9 mouse cellular contexts compared by ENCODE assay signal in the genomic region with DNA sequence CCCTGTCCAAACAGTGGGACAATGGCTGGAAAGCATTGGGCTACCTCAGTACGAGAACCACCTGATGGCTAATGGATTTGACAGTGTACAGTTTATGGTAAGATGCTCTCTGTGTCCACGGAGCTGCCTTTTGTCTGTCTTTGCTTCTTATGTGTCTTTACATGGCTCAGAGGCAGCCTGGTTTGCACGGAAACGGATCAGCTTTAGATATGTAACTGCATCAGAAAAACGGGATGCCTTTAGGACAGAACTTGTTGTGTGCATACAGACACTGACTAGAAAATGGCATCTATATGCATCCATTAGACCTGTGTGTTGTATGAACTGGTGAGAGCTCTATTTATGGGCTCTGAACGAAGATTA.
DNase-seq lines count a peak whose midpoint lies in the region; ATAC-seq and TF ChIP-seq lines count a peak whose summit lies in the region.
"Had no signal": no experiment of that assay in that cellular context is flagged by ENCODE, and none has a peak within 500 bp of the region (broad histone marks: within the 10 kb centered on the region; RNA-seq: fewer than 3 reads in every experiment).

No protein-coding gene starts in this region.

- 0 out of 2 replicates have a peak overlapping the region, but pooled peaks have one; percentile 37 for H3K9ac ChIP-seq in heart, embryonic 13.5 days
- peak overlapping the region; percentile 66 for H3K9ac ChIP-seq in hindbrain, embryonic 16.5 days (ENCODE audit: low read depth, low read length)

- WGBS in heart, embryonic 13.5 days, result 63% methylated on average over 6 of the region's 6 CpGs
- WGBS in hindbrain, embryonic 16.5 days, result 23% methylated on average over 6 of the region's 6 CpGs
- 9% methylated on average over 6 of the region's 6 CpGs for WGBS in olfactory bulb, adult 2 months

- no peak for DNase-seq in heart, postnatal 25 days (ENCODE audit: low spot score)
- DNase-seq in retina, postnatal 7 days (ENCODE audit: low read depth, low spot score), result peak; percentile 6
- DNase-seq in retina, embryonic 14.5 days (ENCODE audit: low spot score), result no peak
- DNase-seq in T-cell, adult 2 months (ENCODE audit: low spot score), result no peak
- DNase-seq in lung, postnatal 10 days, result no peak
- DNase-seq: thymus, postnatal 14 days had no signal

- H3K27me3 ChIP-seq in heart, embryonic 13.5 days (replicated peaks), result peaks cover 6% of the 10 kb centered on the region; the same call in 1 of the 2 replicates
- no peaks in the 10 kb centered on the region for H3K27me3 ChIP-seq in hindbrain, embryonic 16.5 days (replicated peaks; ENCODE audit: control insufficient read depth, insufficient read depth, low read length)

- H3K9me3 ChIP-seq in heart, embryonic 13.5 days, result no peaks in the 10 kb centered on the region
- no peaks in the 10 kb centered on the region for H3K9me3 ChIP-seq in hindbrain, embryonic 16.5 days (ENCODE audit: control insufficient read depth, low read length)

- no peak overlapping the region for H3K27ac ChIP-seq in heart, embryonic 13.5 days (replicated peaks)
- H3K27ac ChIP-seq in hindbrain, embryonic 16.5 days (ENCODE audit: low read depth, low read length), result peak overlapping the region; percentile 80
- H3K27ac ChIP-seq in olfactory bulb, adult 2 months (ENCODE audit: insufficient read depth, low read depth, low read length), result peak overlapping the region; percentile 85

- intact Hi-C loops in heart, postnatal 25 days (cut with DNase I), result no loop called here

- ATAC-seq in heart, embryonic 13.5 days (ENCODE audit: extremely low read depth, insufficient number of reproducible peaks, low FRiP score, low TSS enrichment), result no peak
- ATAC-seq in hindbrain, embryonic 16.5 days, result no peak

- TF ChIP-seq POLR2A in olfactory bulb, adult 2 months (IDR thresholded peaks at IDR 0.05; ENCODE audit: insufficient read depth, low read depth, low read length), result no peak

- H3K4me3 ChIP-seq in heart, embryonic 13.5 days, result peak overlapping the region; percentile 35
- peak overlapping the region; percentile 48 for H3K4me3 ChIP-seq in hindbrain, embryonic 16.5 days (ENCODE audit: low read length)
- H3K4me3 ChIP-seq in olfactory bulb, adult 2 months (ENCODE audit: insufficient read depth, low read depth, low read length), result peak overlapping the region; percentile 69

- H3K4me2 ChIP-seq in heart, embryonic 13.5 days, result peak overlapping the region; percentile 68
- H3K4me2 ChIP-seq in hindbrain, embryonic 16.5 days (ENCODE audit: low read length), result peak overlapping the region; percentile 62

- H3K4me1 ChIP-seq in heart, embryonic 13.5 days, result peaks cover 6% of the 10 kb centered on the region; the same call in 1 of the 2 replicates
- H3K4me1 ChIP-seq in hindbrain, embryonic 16.5 days (ENCODE audit: control insufficient read depth, insufficient read depth, low read depth, low read length), result no peaks in the 10 kb centered on the region
- peaks cover 2% of the 10 kb centered on the region; the same call in 1 of the 2 replicates for H3K4me1 ChIP-seq in olfactory bulb, adult 2 months (ENCODE audit: control insufficient read depth, insufficient read depth, low read length)

- no peak for TF ChIP-seq CTCF in olfactory bulb, adult 2 months (IDR thresholded peaks at IDR 0.05; ENCODE audit: insufficient read depth, low read depth, low read length)

- H3K36me3 ChIP-seq in heart, embryonic 13.5 days, result no peaks in the 10 kb centered on the region
- H3K36me3 ChIP-seq in hindbrain, embryonic 16.5 days (ENCODE audit: control insufficient read depth, insufficient read depth, low read length), result no peaks in the 10 kb centered on the region
